Mouse (Mus musculus) kidney, embryonic 16.5 days (tissue): ENCODE results near the gene Necap2. TPM values are rescaled to one million over a fixed set of nuclear protein-coding genes. Genes with fewer than 3 reads are reported as not detected.

Source experiments
- ATAC-seq: fragments of 200-750 bp; cut with Nextera tagmentation; 2 replicates; pipeline ENCODE4 v1.8.0; 2017; ENCODE audit warnings: moderate TSS enrichment; ENCODE audit not compliant: low FRiP score, low TSS enrichment
- H3K27ac ChIP-seq: fragments of 300-500 bp; sonication (generic); 2 replicates; pipeline ENCODE4 v1.5.1; 2014; ENCODE audit warnings: low read length
- H3K27me3 ChIP-seq: fragments of 300-500 bp; sonication (generic); 2 replicates; pipeline ENCODE4 v1.6.1; 2014; ENCODE audit warnings: low read length, control low read depth, mixed read lengths; ENCODE audit not compliant: insufficient read depth
- H3K36me3 ChIP-seq: fragments of 300-500 bp; sonication (generic); 2 replicates; pipeline ENCODE4 v1.6.1; 2014; ENCODE audit warnings: low read length, control low read depth, mixed read lengths; ENCODE audit not compliant: insufficient read depth
- H3K4me1 ChIP-seq: fragments of 300-500 bp; sonication (generic); 2 replicates; pipeline ENCODE4 v1.6.1; 2014; ENCODE audit warnings: low read length, control low read depth, mixed read lengths; ENCODE audit not compliant: insufficient read depth
- H3K4me2 ChIP-seq: fragments of 300-500 bp; sonication (generic); replicated peaks from 2 replicates; pipeline ENCODE4 v1.6.1; 2014; ENCODE audit warnings: low read depth, low read length
- H3K4me3 ChIP-seq: fragments of 300-500 bp; sonication (generic); 2 replicates; pipeline ENCODE4 v1.5.1; 2014; ENCODE audit warnings: mild to moderate bottlenecking, low read length
- H3K9ac ChIP-seq: fragments of 300-500 bp; sonication (generic); replicated peaks from 2 replicates; pipeline ENCODE4 v1.6.1; 2014; ENCODE audit warnings: low read length
- H3K9me3 ChIP-seq: fragments of 300-500 bp; sonication (generic); 2 replicates; pipeline ENCODE4 v1.6.1; 2016; ENCODE audit warnings: low read length, control low read depth
- WGBS: fragments of 180-500 bp; shearing (Covaris S2); extraction: QIAGEN DNeasy Blood & Tissue Kit; methylation state at CpG from one replicate; pipeline ENCODE4 v1.1.7; 2014; 5-methylcytosine and 5-hydroxymethylcytosine counted together
- polyA plus RNA-seq: library from polyadenylated mRNA; unstranded; fragments of >200 nt; fragmentation: Nextera tagmentation; extraction: Ambion mirVana; gene quantifications from 2 replicates; pipeline ENCODE4 v1.2.1, GENCODE M21; 2015

Necap2 gene
- polyA plus RNA-seq, 1 experiment from 2014 or later, result 99.0 TPM

DNA sequence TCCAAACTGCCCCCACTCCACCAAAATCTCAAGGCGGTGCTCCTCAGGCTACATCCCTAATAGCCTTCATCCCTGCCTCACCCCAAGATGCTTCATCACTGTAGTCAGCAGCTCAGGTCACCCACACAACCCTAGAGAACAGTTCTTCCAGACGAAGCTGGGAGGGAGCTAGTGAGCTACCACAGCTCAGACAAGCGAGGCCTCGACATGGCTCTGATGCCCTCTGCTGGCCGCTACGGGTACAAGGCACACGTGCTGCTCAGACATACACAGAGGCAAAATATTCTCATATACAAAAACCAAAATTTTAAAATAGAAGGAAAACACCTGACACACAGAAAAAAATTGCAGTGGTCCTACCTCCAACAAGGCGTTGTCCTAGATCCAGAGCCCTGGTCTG is 13.0 kb downstream of the Necap2 start:
- Histone ChIP-seq H3K4me1 (peaks cover 6% of the 10 kb centered on the region), H3K27ac (no peak overlapping the region), H3K4me3 (no peak overlapping the region), H3K9me3 (no peaks in the 10 kb centered on the region), H3K9ac (no peak overlapping the region), H3K4me2 (no peak overlapping the region), H3K27me3 (no peaks in the 10 kb centered on the region), H3K36me3 (peaks cover 35% of the 10 kb centered on the region)
- no peak for ATAC-seq
- WGBS, result 3% methylated on average over 8 of the region's 8 CpGs

DNA sequence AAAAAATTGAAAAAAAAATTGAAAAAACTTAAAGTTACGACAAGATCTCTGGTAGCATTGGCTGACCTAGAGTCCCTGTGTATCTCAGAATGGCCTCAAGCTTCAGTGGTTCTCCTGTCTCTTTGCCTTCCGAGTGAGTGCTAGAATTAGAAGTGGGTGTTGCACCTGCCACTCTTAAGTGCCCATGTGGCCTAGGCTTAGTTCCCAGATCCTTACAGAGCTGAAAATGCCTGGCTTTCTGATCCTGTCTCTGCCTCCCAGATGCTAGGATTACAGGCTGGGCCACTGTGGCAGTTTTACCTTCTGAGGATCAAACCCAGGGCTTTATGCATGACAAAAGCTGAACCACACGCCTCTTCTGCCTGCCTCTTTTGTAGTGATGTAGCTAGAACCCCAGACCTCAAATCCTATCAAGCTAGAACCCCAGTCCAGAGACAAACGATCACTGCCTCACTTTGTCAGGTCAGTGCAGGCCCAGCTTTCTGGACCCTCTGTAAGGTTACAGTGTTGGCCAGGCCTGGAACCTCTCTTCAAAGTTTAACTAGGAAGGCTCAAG is 14.0 kb downstream of the Necap2 start:
- Histone ChIP-seq H3K4me1 (peaks cover 12% of the 10 kb centered on the region), H3K4me2 (no peak overlapping the region), H3K9ac (no peak overlapping the region), H3K27me3 (no peaks in the 10 kb centered on the region), H3K4me3 (no peak overlapping the region), H3K9me3 (no peaks in the 10 kb centered on the region), H3K36me3 (peaks cover 31% of the 10 kb centered on the region), H3K27ac (no peak overlapping the region)
- WGBS, result 88% methylated on average over 4 of the region's 4 CpGs
- ATAC-seq, result no peak

DNA sequence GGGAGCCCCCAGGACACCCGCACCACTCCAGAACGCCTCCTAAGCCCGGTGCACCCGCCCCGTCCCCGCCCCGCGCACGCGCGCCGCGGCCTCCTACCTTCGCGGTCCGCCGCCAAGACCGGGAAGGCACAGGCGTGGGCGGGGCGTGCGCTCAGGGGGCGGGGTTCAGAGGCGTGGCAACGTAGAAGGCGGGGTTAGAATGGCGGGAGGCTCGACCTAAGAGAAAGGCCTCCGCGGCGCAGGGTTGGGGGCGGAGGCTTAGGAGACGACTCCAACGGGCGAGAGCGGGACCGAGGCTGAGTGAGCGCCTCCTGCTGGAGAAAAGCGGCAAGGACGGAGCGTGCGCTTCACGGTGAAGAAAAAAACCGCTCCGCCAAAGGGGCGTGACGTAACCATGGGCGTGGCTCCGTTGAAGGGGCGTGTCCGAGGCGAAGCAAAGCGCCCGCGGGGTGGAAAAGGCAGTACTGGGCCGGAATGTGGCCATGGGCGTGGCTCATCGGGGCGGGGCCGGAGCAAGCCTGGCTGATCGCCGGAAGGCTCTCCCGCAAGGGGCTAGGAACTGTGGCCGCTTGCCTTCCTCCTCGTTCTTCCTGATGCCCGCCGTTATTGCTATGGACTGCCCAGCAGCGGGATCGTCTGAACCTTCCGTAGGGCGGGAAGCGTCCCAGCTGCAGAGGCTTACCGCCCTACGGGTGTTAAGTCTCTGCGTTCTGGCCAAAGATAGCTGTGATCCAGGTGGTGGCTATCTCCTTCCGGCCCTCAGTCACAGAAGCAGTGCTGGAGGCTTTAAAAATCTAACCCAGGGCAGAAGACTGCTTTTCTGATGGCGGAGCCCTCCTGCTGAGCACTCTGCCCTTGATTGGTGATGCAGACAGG is 17.5 kb downstream of the Necap2 start, which contains the start of gene Crocc:
TSS of gene Crocc (minus strand) at position 125 of the 876 bp plus-strand sequence.
- H3K9ac ChIP-seq, result peak within 1 kb of the TSS; percentile 85
- ATAC-seq, result peak; percentile 96
- H3K36me3 ChIP-seq, result no peaks in the 10 kb centered on the region; the same call in 1 of the 2 replicates
- peak within 1 kb of the TSS; percentile 72 for H3K4me3 ChIP-seq
- H3K27me3 ChIP-seq, result no peaks in the 10 kb centered on the region
- no peaks in the 10 kb centered on the region for H3K9me3 ChIP-seq
- peaks cover 19% of the 10 kb centered on the region for H3K4me1 ChIP-seq
- under 1% methylated on average over 77 of the region's 77 CpGs for WGBS
- H3K4me2 ChIP-seq, result peak within 1 kb of the TSS; percentile 85
- H3K27ac ChIP-seq, result peak within 1 kb of the TSS; percentile 95

DNA sequence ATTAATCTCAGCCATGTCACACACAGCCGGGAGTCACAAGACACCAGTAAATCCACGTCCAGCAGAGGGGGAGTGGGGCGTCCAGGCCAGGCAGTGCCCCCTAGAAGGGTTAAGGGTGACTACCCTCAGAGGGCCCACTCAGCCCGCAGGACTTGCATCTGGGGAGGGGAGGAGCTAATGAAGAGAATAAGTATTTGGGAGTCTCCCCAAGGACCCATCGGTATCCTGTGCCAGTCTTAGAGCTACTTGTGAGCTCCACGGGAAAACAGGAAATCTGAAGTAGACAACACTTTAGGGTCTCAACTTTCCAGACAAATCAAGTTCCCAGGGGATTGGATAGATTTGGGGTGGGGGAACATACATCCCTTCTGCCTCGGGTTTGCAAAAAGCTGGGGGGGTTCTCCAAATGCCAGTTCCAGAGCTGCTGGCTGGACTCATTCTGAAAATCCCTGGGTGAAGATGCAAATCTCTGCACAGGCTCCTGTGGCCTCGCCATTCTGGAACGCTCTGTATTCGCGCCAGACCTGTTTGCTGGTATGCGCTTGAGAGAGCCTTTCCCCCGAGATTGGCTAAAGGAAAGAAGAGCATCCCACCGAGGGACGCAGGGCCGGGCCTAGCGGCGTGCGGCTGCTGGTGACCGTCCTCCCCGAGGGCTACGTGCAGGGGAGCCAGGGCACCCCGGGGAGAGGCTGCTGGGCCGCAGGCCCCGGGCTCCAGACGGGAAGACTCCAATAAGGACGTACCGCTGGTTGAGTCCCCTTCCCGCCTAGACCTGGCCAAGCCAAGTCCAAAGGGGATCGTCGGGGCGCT is 18.3 kb downstream of the Necap2 start:
- no peaks in the 10 kb centered on the region for H3K9me3 ChIP-seq
- under 1% methylated on average over 32 of the region's 32 CpGs for WGBS
- H3K27ac ChIP-seq, result peak overlapping the region; percentile 95
- H3K36me3 ChIP-seq, result no peaks in the 10 kb centered on the region
- ATAC-seq, result no peak
- H3K9ac ChIP-seq, result peak overlapping the region; percentile 85
- peak overlapping the region; percentile 85 for H3K4me2 ChIP-seq
- peaks cover 19% of the 10 kb centered on the region for H3K4me1 ChIP-seq
- H3K27me3 ChIP-seq, result no peaks in the 10 kb centered on the region
- H3K4me3 ChIP-seq, result peak overlapping the region; percentile 72

DNA sequence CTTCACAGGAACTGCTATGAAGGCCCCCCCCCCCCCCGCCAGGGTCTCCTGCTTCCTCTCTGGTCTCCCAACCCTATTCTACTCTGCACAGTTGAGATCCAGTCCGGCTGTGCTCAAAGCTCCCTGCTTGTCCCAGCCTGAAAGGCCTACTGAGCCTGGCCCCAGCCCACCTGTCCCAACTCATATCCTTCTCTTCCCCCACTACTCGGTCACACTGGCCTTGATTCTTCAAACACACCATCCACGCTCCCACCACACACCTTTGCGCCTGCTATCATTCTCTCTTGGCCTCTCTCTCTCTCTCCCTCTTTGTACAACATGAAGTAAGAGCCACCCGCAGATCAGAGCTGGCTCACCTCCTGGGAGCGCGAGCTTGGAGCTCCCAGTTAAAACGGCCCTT is 19.3 kb downstream of the Necap2 start:
- no peak for ATAC-seq
- Histone ChIP-seq H3K9me3 (no peaks in the 10 kb centered on the region), H3K9ac (no peak overlapping the region), H3K4me2 (peak overlapping the region; percentile 85; the same call in 1 of the 2 replicates), H3K36me3 (no peaks in the 10 kb centered on the region), H3K27ac (no peak overlapping the region), H3K4me3 (no peak overlapping the region), H3K27me3 (no peaks in the 10 kb centered on the region), H3K4me1 (peaks cover 26% of the 10 kb centered on the region)
- 66% methylated on average over 8 of the region's 9 CpGs for WGBS

DNA sequence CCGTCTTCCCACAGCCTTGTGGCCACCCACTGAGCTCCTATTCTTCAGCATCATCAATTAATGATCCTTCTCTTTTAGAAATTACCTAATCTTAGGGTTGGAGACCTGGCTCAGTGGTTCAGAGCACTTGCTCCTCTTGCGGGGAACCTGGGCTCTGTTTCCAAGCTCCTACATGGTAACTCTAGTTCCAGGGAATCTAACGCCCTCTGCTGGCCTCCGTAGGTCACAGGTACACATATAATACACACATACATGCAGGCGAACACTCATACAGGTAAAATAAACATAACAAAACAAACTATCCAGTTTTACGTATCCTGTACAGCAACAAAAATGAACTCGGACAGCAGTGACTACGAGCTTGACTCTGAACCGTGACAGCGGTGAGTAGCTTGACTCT is 21.2 kb downstream of the Necap2 start:
- Histone ChIP-seq H3K4me1 (peaks cover 40% of the 10 kb centered on the region), H3K4me3 (no peak overlapping the region), H3K9ac (no peak overlapping the region), H3K36me3 (no peaks in the 10 kb centered on the region), H3K27ac (no peak overlapping the region), H3K9me3 (no peaks in the 10 kb centered on the region), H3K27me3 (no peaks in the 10 kb centered on the region), H3K4me2 (no peak overlapping the region)
- ATAC-seq, result no peak
- 94% methylated on average over 10 of the region's 10 CpGs for WGBS

DNA sequence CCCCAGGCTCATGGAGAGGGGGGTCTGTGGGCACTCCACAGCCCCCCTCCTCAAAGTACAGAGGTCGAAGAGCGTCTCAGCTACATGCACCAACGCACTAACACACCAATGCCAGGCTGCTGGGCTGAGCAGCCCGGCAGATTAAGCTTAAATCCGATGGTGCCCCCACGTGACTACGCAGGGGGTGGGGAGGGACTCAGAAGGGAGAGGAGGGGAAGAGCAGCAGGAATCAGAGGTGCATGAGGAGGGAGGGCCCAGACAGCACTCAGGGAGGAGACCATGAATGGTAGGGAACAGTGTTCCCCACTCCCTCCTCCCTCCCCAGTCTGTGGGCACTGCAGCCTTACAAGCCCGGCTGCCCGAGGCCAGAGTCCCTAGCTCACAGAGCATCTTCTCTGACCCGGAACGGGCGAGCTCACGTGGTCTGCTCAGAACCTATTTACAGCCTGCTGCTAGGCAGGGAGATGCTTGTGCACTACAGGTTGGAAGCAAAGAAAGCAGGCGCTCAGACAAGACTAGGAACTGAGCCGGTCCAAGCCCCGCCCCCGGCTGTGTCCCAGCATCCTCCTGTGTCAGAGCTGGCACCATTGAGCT is 24.5 kb downstream of the Necap2 start:
- Histone ChIP-seq H3K27ac (peak overlapping the region; percentile 97), H3K9ac (peak overlapping the region; percentile 68), H3K4me1 (peaks cover 49% of the 10 kb centered on the region), H3K4me3 (peak overlapping the region; percentile 31), H3K27me3 (no peaks in the 10 kb centered on the region), H3K9me3 (no peaks in the 10 kb centered on the region), H3K36me3 (no peaks in the 10 kb centered on the region), H3K4me2 (peak overlapping the region; percentile 48)
- 29% methylated on average over 17 of the region's 17 CpGs for WGBS
- ATAC-seq, result peak; percentile 90

DNA sequence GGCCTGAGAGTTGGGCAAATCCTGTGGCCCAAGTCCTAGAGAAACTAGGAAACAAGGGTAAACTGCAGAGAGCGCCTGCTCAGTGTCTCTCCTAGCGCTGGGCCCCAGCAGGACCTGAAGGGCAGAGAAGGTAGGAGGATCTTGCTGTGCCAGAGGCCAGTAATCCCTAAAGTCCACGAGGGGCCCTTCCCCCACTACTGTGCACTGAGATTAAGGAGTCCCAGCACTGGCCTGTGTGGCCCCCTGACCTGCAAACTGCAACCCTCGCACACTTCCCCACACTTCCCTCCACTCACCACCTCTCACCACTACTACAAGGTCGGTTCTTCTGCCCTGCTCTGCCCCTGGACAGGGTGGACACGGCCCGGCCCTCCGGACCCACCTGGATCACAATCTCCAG is 25.0 kb downstream of the Necap2 start:
- Histone ChIP-seq H3K4me3 (peak overlapping the region; percentile 31), H3K9me3 (no peaks in the 10 kb centered on the region), H3K36me3 (no peaks in the 10 kb centered on the region), H3K27ac (peak overlapping the region; percentile 97), H3K4me1 (peaks cover 49% of the 10 kb centered on the region), H3K4me2 (peak overlapping the region; percentile 48), H3K9ac (peak overlapping the region; percentile 68), H3K27me3 (no peaks in the 10 kb centered on the region)
- WGBS, result 36% methylated on average over 8 of the region's 8 CpGs
- no peak; the same call in 1 of the 2 replicates for ATAC-seq

DNA sequence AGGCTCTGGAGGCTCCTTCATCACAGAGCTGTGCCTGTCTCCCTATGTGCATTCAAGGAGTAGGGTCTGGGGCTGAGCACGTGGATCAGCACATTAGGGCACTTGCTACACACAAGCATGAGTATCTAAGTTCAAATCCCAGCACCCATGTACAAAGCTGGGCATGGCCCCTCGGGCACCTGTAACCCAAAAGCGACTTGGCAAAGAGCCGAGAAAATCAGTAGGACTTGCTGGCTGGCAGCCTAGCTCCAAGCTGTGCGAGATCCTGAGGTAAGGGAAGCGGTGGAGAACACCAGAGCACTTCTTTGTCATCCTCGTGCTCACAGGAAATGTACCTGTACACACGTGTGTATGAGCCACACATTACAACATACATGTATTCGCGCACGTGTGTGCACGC is 25.7 kb downstream of the Necap2 start:
- Histone ChIP-seq H3K4me3 (peak overlapping the region; percentile 31), H3K9ac (peak overlapping the region; percentile 68), H3K27me3 (no peaks in the 10 kb centered on the region), H3K4me1 (peaks cover 52% of the 10 kb centered on the region), H3K27ac (peak overlapping the region; percentile 97), H3K4me2 (peak overlapping the region; percentile 48), H3K9me3 (no peaks in the 10 kb centered on the region), H3K36me3 (no peaks in the 10 kb centered on the region)
- 83% methylated on average over 12 of the region's 12 CpGs for WGBS
- ATAC-seq, result no peak
